Comparison of ENCODE assay signal across 8 mouse cellular contexts in genomic region chr11:96977606-96978400, GRCm38 (mm10). TPM values are rescaled to one million over a fixed set of nuclear protein-coding genes. Genes with fewer than 3 reads are reported as not detected.
DNase-seq lines count a peak whose midpoint lies in the region; ATAC-seq lines count a peak whose summit lies in the region.

No protein-coding gene starts in this region.

- H3K4me1 ChIP-seq in embryonic facial prominence, embryonic 11.5 days (ENCODE audit: control insufficient read depth, insufficient read depth, low read length), result no peaks in the 10 kb centered on the region
- H3K4me1 ChIP-seq in limb, embryonic 10.5 days, result peaks cover 35% of the 10 kb centered on the region
- peaks cover 50% of the 10 kb centered on the region for H3K4me1 ChIP-seq in midbrain, embryonic 13.5 days (replicated peaks)

- peak overlapping the region; percentile 84 for H3K27ac ChIP-seq in embryonic facial prominence, embryonic 11.5 days (replicated peaks; ENCODE audit: low read depth, low read length)
- peak overlapping the region; percentile 99 for H3K27ac ChIP-seq in limb, embryonic 10.5 days
- peak overlapping the region; percentile 97 for H3K27ac ChIP-seq in midbrain, embryonic 13.5 days

- H3K9me3 ChIP-seq in embryonic facial prominence, embryonic 11.5 days (replicated peaks; ENCODE audit: control insufficient read depth, low read length), result no peaks in the 10 kb centered on the region
- no peaks in the 10 kb centered on the region for H3K9me3 ChIP-seq in limb, embryonic 10.5 days (replicated peaks)
- no peaks in the 10 kb centered on the region for H3K9me3 ChIP-seq in midbrain, embryonic 13.5 days

- DNase-seq in urinary bladder, adult 18-20 months (ENCODE audit: low spot score in 2 of 2), result peak; percentile 97 to 99
- no peak for DNase-seq in urinary bladder, adult 2 months (ENCODE audit: low spot score)
- peak; percentile 100 for DNase-seq in embryonic facial prominence, embryonic 11.5 days (ENCODE audit: low spot score)
- peak; percentile 100 for DNase-seq in kidney, adult 11 months
- peak; percentile 98 for DNase-seq in limb, embryonic 10.5 days (ENCODE audit: low spot score)
- peak; percentile 97 for DNase-seq in spleen, adult 12 weeks (ENCODE audit: low spot score)

- peak overlapping the region; percentile 79 for H3K4me3 ChIP-seq in embryonic facial prominence, embryonic 11.5 days (ENCODE audit: low read depth, low read length)
- peak overlapping the region; percentile 81 for H3K4me3 ChIP-seq in limb, embryonic 10.5 days
- peak overlapping the region; percentile 94 for H3K4me3 ChIP-seq in midbrain, embryonic 13.5 days (replicated peaks)

- under 1% methylated on average over 45 of the region's 45 CpGs for WGBS in embryonic facial prominence, embryonic 11.5 days
- WGBS in limb, embryonic 10.5 days, result under 1% methylated on average over 45 of the region's 45 CpGs
- under 1% methylated on average over 45 of the region's 45 CpGs for WGBS in midbrain, embryonic 13.5 days

- H3K9ac ChIP-seq in embryonic facial prominence, embryonic 11.5 days (replicated peaks; ENCODE audit: low read length), result peak overlapping the region; percentile 93
- peak overlapping the region; percentile 95 for H3K9ac ChIP-seq in midbrain, embryonic 13.5 days (replicated peaks)

- peak; percentile 94 for ATAC-seq in embryonic facial prominence, embryonic 11.5 days (replicated peaks; ENCODE audit: insufficient number of reproducible peaks, low FRiP score, low TSS enrichment, low read depth)
- peak; percentile 80 for ATAC-seq in granulocyte monocyte progenitor cell, adult 5-6 weeks (replicated peaks; ENCODE audit: poor library complexity, severe bottlenecking)
- peak; percentile 98 for ATAC-seq in midbrain, embryonic 13.5 days

- no peaks in the 10 kb centered on the region for H3K27me3 ChIP-seq in embryonic facial prominence, embryonic 11.5 days (ENCODE audit: control insufficient read depth, insufficient read depth, low read length)
- H3K27me3 ChIP-seq in limb, embryonic 10.5 days (ENCODE audit: low read depth, poor library complexity, severe bottlenecking), result peaks cover 9% of the 10 kb centered on the region; the same call in 1 of the 2 replicates
- peaks cover 8% of the 10 kb centered on the region; the same call in 1 of the 2 replicates for H3K27me3 ChIP-seq in midbrain, embryonic 13.5 days

- no peaks in the 10 kb centered on the region for H3K36me3 ChIP-seq in embryonic facial prominence, embryonic 11.5 days (replicated peaks; ENCODE audit: control insufficient read depth, insufficient read depth, low read depth, low read length)
- H3K36me3 ChIP-seq in limb, embryonic 10.5 days, result peaks cover 5% of the 10 kb centered on the region; the same call in 1 of the 2 replicates
- no peaks in the 10 kb centered on the region for H3K36me3 ChIP-seq in midbrain, embryonic 13.5 days

- H3K4me2 ChIP-seq in embryonic facial prominence, embryonic 11.5 days (ENCODE audit: low read depth, low read length), result peak overlapping the region; percentile 42
- H3K4me2 ChIP-seq in midbrain, embryonic 13.5 days (replicated peaks), result peak overlapping the region; percentile 85

RNA-seq across cellular contexts. Expression of gene Sp2, which starts 5.0 kb away (rescaled TPM):
- 7.7 and 13.9 TPM in 2 replicates for polyA plus RNA-seq in urinary bladder, adult 2 months (2012; rRNA removed)
- 15.8 and 18.3 TPM in 2 replicates for polyA plus RNA-seq in embryonic facial prominence, embryonic 11.5 days (2014; fragmentation: Nextera tagmentation; extraction: Ambion mirVana)
- total RNA-seq in granulocyte monocyte progenitor cell, adult 5-6 weeks (2014; fragmentation: Nextera tagmentation), result 19.8 and 22.3 TPM in 2 replicates
- 2.2 and 2.8 TPM in 2 replicates for total RNA-seq in granulocyte monocyte progenitor cell, adult 5-6 weeks (2017)
- polyA plus RNA-seq in limb, embryonic 10.5 days (2016; fragmentation: Nextera tagmentation; extraction: Ambion mirVana), result 26.1 and 28.1 TPM in 2 replicates
- polyA plus RNA-seq in midbrain, embryonic 13.5 days (2015; fragmentation: Nextera tagmentation; extraction: Ambion mirVana), result 18.5 and 19.6 TPM in 2 replicates

RNA-seq across cellular contexts. Expression of gene Pnpo, which starts 34.0 kb away (rescaled TPM):
- polyA plus RNA-seq in urinary bladder, adult 2 months (2012; rRNA removed), result 22.4 and 25.5 TPM in 2 replicates
- 26.7 and 29.0 TPM in 2 replicates for polyA plus RNA-seq in embryonic facial prominence, embryonic 11.5 days (2014; fragmentation: Nextera tagmentation; extraction: Ambion mirVana)
- 30.1 and 31.9 TPM in 2 replicates for total RNA-seq in granulocyte monocyte progenitor cell, adult 5-6 weeks (2014; fragmentation: Nextera tagmentation)
- 35.0 and 42.1 TPM in 2 replicates for total RNA-seq in granulocyte monocyte progenitor cell, adult 5-6 weeks (2017)
- polyA plus RNA-seq in limb, embryonic 10.5 days (2016; fragmentation: Nextera tagmentation; extraction: Ambion mirVana), result 31.3 and 33.0 TPM in 2 replicates
- polyA plus RNA-seq in midbrain, embryonic 13.5 days (2015; fragmentation: Nextera tagmentation; extraction: Ambion mirVana), result 18.2 and 18.3 TPM in 2 replicates

RNA-seq across cellular contexts. Expression of gene Sp6, which starts 35.4 kb away (rescaled TPM):
- polyA plus RNA-seq in urinary bladder, adult 2 months (2012; rRNA removed), result 6.7 and 7.6 TPM in 2 replicates
- polyA plus RNA-seq in embryonic facial prominence, embryonic 11.5 days (2014; fragmentation: Nextera tagmentation; extraction: Ambion mirVana), result 0.29 and 0.45 TPM in 2 replicates
- 0.26 and 0.37 TPM in 2 replicates for total RNA-seq in granulocyte monocyte progenitor cell, adult 5-6 weeks (2014; fragmentation: Nextera tagmentation)
- total RNA-seq in granulocyte monocyte progenitor cell, adult 5-6 weeks (2017), result not detected in 2 replicates
- polyA plus RNA-seq in limb, embryonic 10.5 days (2016; fragmentation: Nextera tagmentation; extraction: Ambion mirVana), result 9.2 and 11.8 TPM in 2 replicates
- 0.07 and 0.13 TPM in 2 replicates for polyA plus RNA-seq in midbrain, embryonic 13.5 days (2015; fragmentation: Nextera tagmentation; extraction: Ambion mirVana)

RNA-seq across cellular contexts. Expression of gene Prr15l, which starts 49.9 kb away (rescaled TPM):
- polyA plus RNA-seq in urinary bladder, adult 2 months (2012; rRNA removed), result 7.6 and 8.9 TPM in 2 replicates
- 1.7 and 2.8 TPM in 2 replicates for polyA plus RNA-seq in embryonic facial prominence, embryonic 11.5 days (2014; fragmentation: Nextera tagmentation; extraction: Ambion mirVana)
- not detected in 2 replicates for total RNA-seq in granulocyte monocyte progenitor cell, adult 5-6 weeks (2014; fragmentation: Nextera tagmentation)
- 0.67 TPM in 1 of 2 replicates, not detected in the other for total RNA-seq in granulocyte monocyte progenitor cell, adult 5-6 weeks (2017)
- 0.58 and 0.71 TPM in 2 replicates for polyA plus RNA-seq in limb, embryonic 10.5 days (2016; fragmentation: Nextera tagmentation; extraction: Ambion mirVana)
- polyA plus RNA-seq in midbrain, embryonic 13.5 days (2015; fragmentation: Nextera tagmentation; extraction: Ambion mirVana), result 0.10 TPM in 1 of 2 replicates, not detected in the other

RNA-seq across cellular contexts. Expression of gene Scrn2, which starts 51.9 kb away (rescaled TPM):
- polyA plus RNA-seq in urinary bladder, adult 2 months (2012; rRNA removed), result 10.3 and 12.5 TPM in 2 replicates
- polyA plus RNA-seq in embryonic facial prominence, embryonic 11.5 days (2014; fragmentation: Nextera tagmentation; extraction: Ambion mirVana), result 20.4 and 26.0 TPM in 2 replicates
- 12.2 and 22.1 TPM in 2 replicates for total RNA-seq in granulocyte monocyte progenitor cell, adult 5-6 weeks (2014; fragmentation: Nextera tagmentation)
- total RNA-seq in granulocyte monocyte progenitor cell, adult 5-6 weeks (2017), result 22.0 and 30.0 TPM in 2 replicates
- polyA plus RNA-seq in limb, embryonic 10.5 days (2016; fragmentation: Nextera tagmentation; extraction: Ambion mirVana), result 47.5 and 50.4 TPM in 2 replicates
- 18.4 and 18.6 TPM in 2 replicates for polyA plus RNA-seq in midbrain, embryonic 13.5 days (2015; fragmentation: Nextera tagmentation; extraction: Ambion mirVana)
